Mouse (Mus musculus) splenic B cell, adult 2 months (primary cell): ENCODE data around the gene Ifnar1.

Experiments
- DNase-seq: peaks from one replicate; pipeline ENCODE4 v3.0.0-alpha.2; 2011; ENCODE audit warnings: low read depth, low spot score
- H3K27me3 ChIP-seq: 2 replicates; pipeline ENCODE4 v1.6.1; 2012; ENCODE audit warnings: mild to moderate bottlenecking, low read length, moderate library complexity, mixed read lengths; ENCODE audit not compliant: control insufficient read depth, poor library complexity, insufficient read depth, severe bottlenecking
- H3K36me3 ChIP-seq: 2 replicates; pipeline ENCODE4 v1.6.1; 2012; ENCODE audit warnings: mild to moderate bottlenecking, low read length, moderate library complexity, mixed read lengths; ENCODE audit not compliant: control insufficient read depth, poor library complexity, insufficient read depth, severe bottlenecking

The Ifnar1 gene

GRCm38 (mm10) chr16:91451949-91452348 lies 33.1 kb upstream of the Ifnar1 start:
- no peaks in the 10 kb centered on the region for H3K36me3 ChIP-seq
- peak; percentile 61 for DNase-seq
- no peaks in the 10 kb centered on the region for H3K27me3 ChIP-seq

DNA sequence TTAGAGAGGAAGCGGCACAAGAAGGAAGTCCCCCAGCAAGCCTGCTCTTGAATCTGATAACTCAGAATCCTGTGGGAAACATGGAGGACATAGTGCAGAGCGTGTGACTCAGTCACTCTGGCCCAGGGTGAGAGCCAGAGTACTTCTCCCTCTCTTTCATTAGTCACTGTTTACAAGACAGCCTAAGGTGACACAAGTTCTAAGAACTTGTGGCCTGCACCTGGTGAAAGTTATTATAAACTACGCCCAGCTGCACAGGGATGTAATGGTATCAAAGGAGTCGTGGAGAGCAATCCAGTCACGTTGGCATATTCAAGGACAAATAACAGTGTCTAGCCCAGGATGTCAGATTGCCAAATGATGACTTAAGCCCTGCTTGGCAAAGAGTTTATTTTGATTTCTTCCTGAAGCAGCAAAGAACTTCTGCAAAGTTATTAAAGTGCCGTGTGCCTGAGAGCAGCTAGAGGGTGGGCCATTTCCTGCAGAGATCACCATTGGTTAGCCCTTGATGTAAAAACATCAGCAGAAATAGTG lies 32.6 kb upstream of the Ifnar1 start:
- no peaks in the 10 kb centered on the region for H3K27me3 ChIP-seq
- H3K36me3 ChIP-seq, result no peaks in the 10 kb centered on the region
- peak; percentile 44 for DNase-seq

GRCm38 (mm10) chr16:91455868-91456267 lies 29.2 kb upstream of the Ifnar1 start:
- no peaks in the 10 kb centered on the region for H3K27me3 ChIP-seq
- peak; percentile 63 for DNase-seq

GRCm38 (mm10) chr16:91458301-91458746 lies 26.7 kb upstream of the Ifnar1 start:
- Histone ChIP-seq H3K36me3 (no peaks in the 10 kb centered on the region), H3K27me3 (no peaks in the 10 kb centered on the region)
- DNase-seq, result peak; percentile 56

More at GRCm38 (mm10) chr16:91455868-91456267, 29.2 kb upstream of the Ifnar1 start:
- H3K36me3 ChIP-seq, result no peaks in the 10 kb centered on the region

DNA sequence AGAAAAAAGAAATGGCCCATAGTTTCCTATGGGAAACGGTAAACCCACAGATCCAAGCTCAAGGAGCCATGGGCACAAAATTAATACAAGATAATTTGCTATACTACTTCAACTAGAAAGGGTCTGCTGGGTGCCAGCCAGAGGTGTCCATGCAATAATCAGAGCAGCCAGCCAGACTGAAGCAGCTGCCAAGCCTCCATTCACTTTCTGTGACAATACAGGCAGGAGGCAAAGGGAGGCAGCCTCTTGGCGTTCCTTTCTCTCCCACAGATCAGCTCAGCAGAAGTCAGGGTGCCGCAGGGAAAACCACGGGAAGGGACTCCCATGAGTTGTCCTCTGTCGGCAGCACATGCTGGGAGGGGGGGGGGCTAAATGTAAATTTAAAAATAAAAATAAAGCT lies 26.1 kb upstream of the Ifnar1 start:
- DNase-seq, result no peak
- no peaks in the 10 kb centered on the region for H3K27me3 ChIP-seq
- no peaks in the 10 kb centered on the region for H3K36me3 ChIP-seq

DNA sequence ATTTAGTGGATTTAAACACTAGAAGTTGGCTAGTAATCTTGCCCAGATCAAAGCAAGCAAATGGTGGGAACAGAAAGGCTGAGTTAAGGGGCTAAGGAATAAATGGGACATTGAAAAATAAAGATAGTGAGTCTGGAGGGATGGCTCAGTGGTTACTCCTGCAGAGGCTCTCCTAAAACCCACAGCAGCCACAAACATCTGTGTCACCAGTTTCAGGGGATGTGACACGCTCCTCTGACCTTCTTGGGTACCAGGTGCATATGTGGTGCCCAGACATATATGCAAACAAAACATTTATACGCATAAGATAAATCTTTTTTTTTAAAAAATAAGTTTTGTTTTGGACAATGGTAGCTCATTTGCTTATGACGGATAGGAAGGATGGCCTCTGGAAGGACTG lies 25.6 kb upstream of the Ifnar1 start:
- no peaks in the 10 kb centered on the region for H3K27me3 ChIP-seq
- H3K36me3 ChIP-seq, result no peaks in the 10 kb centered on the region
- DNase-seq, result peak; percentile 69

GRCm38 (mm10) chr16:91459841-91460370 lies 25.1 kb upstream of the Ifnar1 start:
- no peaks in the 10 kb centered on the region for H3K36me3 ChIP-seq
- no peaks in the 10 kb centered on the region for H3K27me3 ChIP-seq
- DNase-seq, result peak; percentile 77

GRCm38 (mm10) chr16:91461066-91461638 lies 23.9 kb upstream of the Ifnar1 start:
- H3K27me3 ChIP-seq, result no peaks in the 10 kb centered on the region
- no peaks in the 10 kb centered on the region for H3K36me3 ChIP-seq
- DNase-seq, result peak; percentile 61

- no peaks in the 10 kb centered on the region for H3K27me3 ChIP-seq
- no peaks in the 10 kb centered on the region for H3K36me3 ChIP-seq
- DNase-seq, result no peak
Observed at GRCm38 (mm10) chr16:91461773-91462181, 23.3 kb upstream of the Ifnar1 start.

DNA sequence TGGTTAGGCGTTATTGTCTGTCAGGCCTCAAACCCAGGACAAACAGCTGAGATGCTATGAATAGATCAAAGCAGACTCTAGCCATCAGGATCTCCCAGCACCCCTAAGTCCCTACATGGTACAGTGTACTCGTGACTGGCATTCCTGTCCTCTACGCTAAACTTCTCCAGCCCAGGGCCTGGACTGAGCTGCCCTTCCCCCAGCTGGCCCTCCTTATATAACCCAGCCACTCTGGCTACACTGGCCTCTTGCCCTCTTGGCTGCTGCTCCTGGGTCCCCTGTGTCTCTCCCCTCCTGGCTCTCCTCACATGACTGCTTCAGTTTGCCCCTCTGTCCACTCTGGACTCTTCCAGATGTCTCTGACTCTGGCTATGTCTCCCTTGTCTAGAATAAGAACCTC lies 22.4 kb upstream of the Ifnar1 start:
- Histone ChIP-seq H3K27me3 (no peaks in the 10 kb centered on the region), H3K36me3 (no peaks in the 10 kb centered on the region)
- no peak for DNase-seq

GRCm38 (mm10) chr16:91463400-91463799 lies 21.6 kb upstream of the Ifnar1 start:
- Histone ChIP-seq H3K36me3 (no peaks in the 10 kb centered on the region), H3K27me3 (no peaks in the 10 kb centered on the region)
- DNase-seq, result no peak

GRCm38 (mm10) chr16:91463836-91464400 lies 21.1 kb upstream of the Ifnar1 start:
- DNase-seq, result no peak

GRCm38 (mm10) chr16:91464594-91465504 lies 20.2 kb upstream of the Ifnar1 start:
- Histone ChIP-seq H3K27me3 (no peaks in the 10 kb centered on the region), H3K36me3 (no peaks in the 10 kb centered on the region)
- DNase-seq, result peak; percentile 95

More at GRCm38 (mm10) chr16:91463836-91464400, 21.1 kb upstream of the Ifnar1 start:
- H3K36me3 ChIP-seq, result no peaks in the 10 kb centered on the region
- H3K27me3 ChIP-seq, result no peaks in the 10 kb centered on the region

DNA sequence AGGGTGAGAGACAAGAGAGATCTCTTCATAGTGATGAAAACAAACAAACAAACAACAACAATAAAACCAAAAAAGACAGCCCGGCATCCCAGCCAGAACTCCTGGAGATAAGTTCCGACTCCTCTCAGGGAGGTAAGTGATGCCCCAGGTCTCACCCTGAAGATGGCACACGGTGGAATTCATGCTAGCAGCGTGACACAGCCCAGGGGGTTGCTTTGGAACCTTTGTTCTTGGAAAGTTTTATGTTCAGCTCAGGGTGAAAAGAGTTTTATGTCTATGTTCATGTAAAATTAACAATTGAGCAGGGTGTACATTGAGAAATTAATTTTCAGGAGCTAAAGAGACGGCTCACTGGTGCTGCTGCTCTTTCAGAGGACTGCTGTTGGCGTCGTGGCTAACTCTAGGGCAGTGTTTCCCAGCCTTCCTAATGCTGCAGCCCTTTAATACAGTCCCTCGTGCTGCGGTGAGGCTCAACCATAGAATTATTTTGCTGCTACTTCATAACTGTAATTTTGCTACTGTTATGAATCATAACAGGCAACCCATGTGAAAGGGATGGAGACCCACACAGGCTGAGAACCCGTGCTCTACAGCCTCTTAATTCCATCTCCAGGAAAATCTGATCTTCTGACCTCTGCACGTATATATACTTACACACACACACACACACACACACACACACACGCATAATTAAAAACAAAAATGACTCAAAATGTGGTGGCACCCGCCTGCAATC lies 19.4 kb upstream of the Ifnar1 start:
- no peak for DNase-seq
- Histone ChIP-seq H3K36me3 (no peaks in the 10 kb centered on the region), H3K27me3 (no peaks in the 10 kb centered on the region)
